Mouse (Mus musculus) myocyte (in vitro differentiated cells): Measurements from ENCODE around the gene 4921524J17Rik. TPM values are rescaled to one million over a fixed set of nuclear protein-coding genes. Genes with fewer than 3 reads are reported as not detected.

Experiments used
- H3K27me3 ChIP-seq: one replicate; pipeline ENCODE4 v1.6.1; 2011; ENCODE audit not compliant: control insufficient read depth, insufficient read depth, insufficient read length
- H3K36me3 ChIP-seq: one replicate; pipeline ENCODE4 v1.6.1; 2011; ENCODE audit not compliant: control insufficient read depth, insufficient read depth
- H3K4me2 ChIP-seq: one replicate; pipeline ENCODE4 v1.6.1; 2011; ENCODE audit warnings: low read depth, control low read depth
- H3K4me3 ChIP-seq: one replicate; pipeline ENCODE4 v1.5.1; 2011; ENCODE audit warnings: mild to moderate bottlenecking, control low read depth, moderate library complexity
- H3K79me2 ChIP-seq: one replicate; pipeline ENCODE4 v1.6.1; 2011; ENCODE audit not compliant: control insufficient read depth, insufficient read depth
- H3ac ChIP-seq: one replicate; pipeline ENCODE4 v1.6.1; 2011; ENCODE audit not compliant: control insufficient read depth, insufficient read length
- CEBPB ChIP-seq: IDR thresholded peaks from 2 replicates; pipeline ENCODE4 v1.6.1; 2011; ENCODE audit warnings: mild to moderate bottlenecking, moderate library complexity; ENCODE audit not compliant: poor library complexity, insufficient read depth, severe bottlenecking
- E2F4 ChIP-seq: IDR thresholded peaks from one replicate; pipeline ENCODE4 v1.6.1; 2011; ENCODE audit warnings: mild to moderate bottlenecking, control low read depth, moderate library complexity; ENCODE audit not compliant: insufficient read depth
- MAX ChIP-seq: IDR thresholded peaks from one replicate; pipeline ENCODE4 v1.6.1; 2011; ENCODE audit warnings: low read depth, mild to moderate bottlenecking, control low read depth
- MYOD1 ChIP-seq, 3 experiments: IDR thresholded peaks; one replicate each; pipeline ENCODE4 v1.6.1; 2011; ENCODE audit warnings: control low read depth in 2 of 3, low read depth in 2 of 3, mild to moderate bottlenecking in 2 of 3, moderate library complexity in 1 of 3; ENCODE audit not compliant: insufficient read length in 2 of 3, control insufficient read depth in 1 of 3
- MYOG ChIP-seq, 3 experiments: IDR thresholded peaks; one replicate each; pipeline ENCODE4 v1.6.1; 2011; ENCODE audit warnings: control low read depth in 2 of 3, low read depth in 2 of 3, mild to moderate bottlenecking in 2 of 3; ENCODE audit not compliant: insufficient read length in 2 of 3, control insufficient read depth in 1 of 3, insufficient read depth in 1 of 3
- POLR2A ChIP-seq: IDR thresholded peaks from one replicate; pipeline ENCODE4 v1.6.1; 2011; ENCODE audit warnings: low read depth, mild to moderate bottlenecking, control low read depth, moderate library complexity; ENCODE audit not compliant: insufficient read length
- POLR2AphosphoS2 ChIP-seq: IDR thresholded peaks from one replicate; pipeline ENCODE4 v1.6.1; 2011; ENCODE audit warnings: low read depth, control low read depth; ENCODE audit not compliant: insufficient read length
- REST ChIP-seq: IDR thresholded peaks from one replicate; pipeline ENCODE4 v1.6.1; 2011; ENCODE audit warnings: mild to moderate bottlenecking, control low read depth, moderate library complexity; ENCODE audit not compliant: insufficient read depth, insufficient read length
- SRF ChIP-seq: IDR thresholded peaks from one replicate; pipeline ENCODE4 v1.6.1; 2011; ENCODE audit warnings: low read depth; ENCODE audit not compliant: control insufficient read depth, insufficient read length
- TCF12 ChIP-seq: IDR thresholded peaks from one replicate; pipeline ENCODE4 v1.6.1; 2011; ENCODE audit warnings: mild to moderate bottlenecking, control low read depth; ENCODE audit not compliant: poor library complexity, insufficient read depth, severe bottlenecking
- TCF3 ChIP-seq: IDR thresholded peaks from one replicate; pipeline ENCODE4 v1.6.1; 2011; ENCODE audit warnings: low read depth, control low read depth; ENCODE audit not compliant: insufficient read length
- USF1 ChIP-seq: IDR thresholded peaks from one replicate; pipeline ENCODE4 v1.6.1; 2011; ENCODE audit warnings: low read depth, mild to moderate bottlenecking, control low read depth, moderate library complexity
- polyA plus RNA-seq: library from polyadenylated mRNA; unstranded; fragments of >200 nt; fragmentation: generic; extraction: Trizol; gene quantifications from one replicate; pipeline ENCODE4 v1.2.1, GENCODE M21; 2012; ENCODE audit warnings: missing spikeins

4921524J17Rik gene
- polyA plus RNA-seq, 1 experiment: 12.3 TPM

GRCm38 (mm10) chr8:85405418-85405817 lies 27.2 kb downstream of the 4921524J17Rik start:
- no peaks in the 10 kb centered on the region for H3K27me3 ChIP-seq
- H3K4me3 ChIP-seq: no peak overlapping the region
- H3K4me2 ChIP-seq: no peak overlapping the region
- H3K79me2 ChIP-seq: no peaks in the 10 kb centered on the region
- TF ChIP-seq POLR2A (no peak), TCF12 (no peak), MYOG (IDR thresholded peaks at IDR 0.05; ENCODE audit: control insufficient read depth in 1 of 3, insufficient read depth in 1 of 3, insufficient read length in 2 of 3, low read depth in 2 of 3) (no peak), USF1 (no peak), CEBPB (no peak), MYOD1 (IDR thresholded peaks at IDR 0.05; ENCODE audit: control insufficient read depth in 1 of 3, insufficient read length in 2 of 3, low read depth in 2 of 3) (no peak), SRF (no peak)
- no peak overlapping the region for H3ac ChIP-seq
- peaks cover 6% of the 10 kb centered on the region for H3K36me3 ChIP-seq

GRCm38 (mm10) chr8:85398548-85398947 lies 34.1 kb downstream of the 4921524J17Rik start:
- no peak for TF ChIP-seq TCF3
- TF ChIP-seq REST: no peak
- no peak for TF ChIP-seq MYOG (IDR thresholded peaks at IDR 0.05; ENCODE audit: control insufficient read depth in 1 of 3, insufficient read depth in 1 of 3, insufficient read length in 2 of 3, low read depth in 2 of 3)
- Histone ChIP-seq H3ac (no peak overlapping the region), H3K4me2 (no peak overlapping the region), H3K79me2 (no peaks in the 10 kb centered on the region), H3K36me3 (no peaks in the 10 kb centered on the region), H3K4me3 (no peak overlapping the region), H3K27me3 (no peaks in the 10 kb centered on the region)

GRCm38 (mm10) chr8:85397508-85397907 lies 35.1 kb downstream of the 4921524J17Rik start:
- no peak overlapping the region for H3K4me3 ChIP-seq
- no peak for TF ChIP-seq REST
- TF ChIP-seq E2F4: no peak
- TF ChIP-seq MYOD1 (IDR thresholded peaks at IDR 0.05; ENCODE audit: control insufficient read depth in 1 of 3, insufficient read length in 2 of 3, low read depth in 2 of 3): no peak
- no peak for TF ChIP-seq POLR2A
- TF ChIP-seq POLR2AphosphoS2: no peak
- no peak for TF ChIP-seq USF1
- TF ChIP-seq TCF12: no peak
- TF ChIP-seq TCF3: no peak
- no peak for TF ChIP-seq CEBPB
- no peak for TF ChIP-seq MAX
- no peak for TF ChIP-seq SRF
- TF ChIP-seq MYOG (IDR thresholded peaks at IDR 0.05; ENCODE audit: control insufficient read depth in 1 of 3, insufficient read depth in 1 of 3, insufficient read length in 2 of 3, low read depth in 2 of 3): no peak
- H3K36me3 ChIP-seq: no peaks in the 10 kb centered on the region
- H3K27me3 ChIP-seq: no peaks in the 10 kb centered on the region
- no peak overlapping the region for H3ac ChIP-seq
- no peak overlapping the region for H3K4me2 ChIP-seq
- H3K79me2 ChIP-seq: no peaks in the 10 kb centered on the region

GRCm38 (mm10) chr8:85396432-85397079 lies 36.1 kb downstream of the 4921524J17Rik start:
- no peaks in the 10 kb centered on the region for H3K79me2 ChIP-seq
- H3K27me3 ChIP-seq: no peaks in the 10 kb centered on the region
- no peak overlapping the region for H3ac ChIP-seq
- TF ChIP-seq MAX: no peak
- no peak for TF ChIP-seq POLR2AphosphoS2
- no peak for TF ChIP-seq TCF3
- no peak overlapping the region for H3K4me2 ChIP-seq
- no peaks in the 10 kb centered on the region for H3K36me3 ChIP-seq
- H3K4me3 ChIP-seq: no peak overlapping the region

- H3K27me3 ChIP-seq: no peaks in the 10 kb centered on the region
- no peak overlapping the region for H3K4me3 ChIP-seq
- no peaks in the 10 kb centered on the region for H3K36me3 ChIP-seq
- no peak overlapping the region for H3ac ChIP-seq
- no peak for TF ChIP-seq REST
- no peak for TF ChIP-seq MAX
- no peak for TF ChIP-seq E2F4
- TF ChIP-seq SRF: no peak
- no peak for TF ChIP-seq TCF12
- no peak for TF ChIP-seq MYOG (IDR thresholded peaks at IDR 0.05; ENCODE audit: control insufficient read depth in 1 of 3, insufficient read depth in 1 of 3, insufficient read length in 2 of 3, low read depth in 2 of 3)
- no peak for TF ChIP-seq TCF3
- TF ChIP-seq MYOD1 (IDR thresholded peaks at IDR 0.05; ENCODE audit: control insufficient read depth in 1 of 3, insufficient read length in 2 of 3, low read depth in 2 of 3): no peak
- no peak for TF ChIP-seq USF1
- TF ChIP-seq CEBPB: no peak
- no peak for TF ChIP-seq POLR2A
- TF ChIP-seq POLR2AphosphoS2: no peak
- H3K79me2 ChIP-seq: no peaks in the 10 kb centered on the region
- no peak overlapping the region for H3K4me2 ChIP-seq
Measured at GRCm38 (mm10) chr8:85395681-85396431, 36.8 kb downstream of the 4921524J17Rik start.
